ENCODE assay signal across 8 mouse cellular contexts in genomic region chr11:87404111-87404853, GRCm38 (mm10). TPM values are rescaled to one million over a fixed set of nuclear protein-coding genes. Genes with fewer than 3 reads are reported as not detected.
DNase-seq lines count a peak whose midpoint lies in the region; ATAC-seq lines count a peak whose summit lies in the region.

No protein-coding gene starts in this region.

- H3K9ac ChIP-seq in hindbrain, embryonic 14.5 days, result peak overlapping the region; percentile 71

- no peaks in the 10 kb centered on the region for H3K27me3 ChIP-seq in hindbrain, embryonic 14.5 days (ENCODE audit: control insufficient read depth, insufficient read depth, low read length)

- peak overlapping the region; percentile 95 for H3K27ac ChIP-seq in hindbrain, embryonic 14.5 days

- H3K4me3 ChIP-seq in hindbrain, embryonic 14.5 days (replicated peaks; ENCODE audit: low read length), result peak overlapping the region; percentile 53

- 2% methylated on average over 58 of the region's 58 CpGs for WGBS in hindbrain, embryonic 14.5 days

- H3K36me3 ChIP-seq in hindbrain, embryonic 14.5 days (replicated peaks; ENCODE audit: control insufficient read depth, insufficient read depth), result no peaks in the 10 kb centered on the region

- peak; percentile 100 for DNase-seq in NIH3T3 (ENCODE audit: low read depth)
- peak; percentile 99 for DNase-seq in cerebellum, postnatal 10 days
- peak; percentile 90 to 94 for DNase-seq in frontal cortex, postnatal 14 days (ENCODE audit: low spot score in 2 of 2)
- peak; percentile 99 for DNase-seq in hindbrain, embryonic 14.5 days (ENCODE audit: low spot score)
- peak; percentile 95 to 96 for DNase-seq in layer of hippocampus, postnatal 36 days
- DNase-seq in lung, postnatal 36 days, result peak; percentile 97
- peak; percentile 96 for DNase-seq in retina, postnatal 1 day
- DNase-seq in urinary bladder, adult 18-20 months (ENCODE audit: low spot score in 2 of 2), result peak; percentile 91 to 97

- H3K4me1 ChIP-seq in hindbrain, embryonic 14.5 days (replicated peaks; ENCODE audit: control insufficient read depth, insufficient read depth, low read length), result 0 out of 2 replicates have a peak, but pooled peaks cover 4% of the 10 kb centered on the region

- H3K9me3 ChIP-seq in hindbrain, embryonic 14.5 days (ENCODE audit: control insufficient read depth, low read length), result no peaks in the 10 kb centered on the region

- peak overlapping the region; percentile 50 for H3K4me2 ChIP-seq in hindbrain, embryonic 14.5 days (replicated peaks)

- ATAC-seq in hindbrain, embryonic 14.5 days (ENCODE audit: low FRiP score), result peak; percentile 95

RNA-seq across cellular contexts. Expression of gene Rad51c, which starts 0.5 kb away (rescaled TPM):
- polyA plus RNA-seq in hindbrain, embryonic 14.5 days (2014; fragmentation: Nextera tagmentation; extraction: Ambion mirVana), result 3.2 and 4.0 TPM in 2 replicates
- total RNA-seq in layer of hippocampus, postnatal 36 days (2021), result 1 to 10 TPM; 4.6 to 6.1 TPM

RNA-seq across cellular contexts. Expression of gene Tex14, which starts 0.6 kb away (rescaled TPM):
- polyA plus RNA-seq in hindbrain, embryonic 14.5 days (2014; fragmentation: Nextera tagmentation; extraction: Ambion mirVana), result 0.72 and 1.1 TPM in 2 replicates
- total RNA-seq in layer of hippocampus, postnatal 36 days (2021), result under 1 TPM; 0.25 to 0.43 TPM

RNA-seq across cellular contexts. Expression of gene Ppm1e, which starts 45.5 kb away (rescaled TPM):
- polyA plus RNA-seq in hindbrain, embryonic 14.5 days (2014; fragmentation: Nextera tagmentation; extraction: Ambion mirVana), result 40.7 and 44.1 TPM in 2 replicates
- 100 to 1,000 TPM; 262 to 263 TPM for total RNA-seq in layer of hippocampus, postnatal 36 days (2021)

Comparison
In these comparisons a context has a peak if more than half of its experiments do, and no peak if none do; other contexts are left out.
1. Peak in every context shown above with its lines: DNase-seq, ATAC-seq, H3K4me3 ChIP-seq and H3K27ac ChIP-seq.